Mouse (Mus musculus) thymus, adult 2 months (tissue): ENCODE measurements around the gene Map2.

Experiments used
- CTCF ChIP-seq: fragments of 200-500 bp; IDR thresholded peaks from 2 replicates; pipeline ENCODE4 v1.5.1; 2012; ENCODE audit warnings: mild to moderate bottlenecking, control low read depth, low read length, moderate library complexity, borderline replicate concordance; ENCODE audit not compliant: control insufficient read depth, poor library complexity, insufficient read depth; ENCODE audit errors: extremely low read depth
- POLR2A ChIP-seq: fragments of 200-500 bp; IDR thresholded peaks from 2 replicates; pipeline ENCODE4 v1.6.1; 2012; ENCODE audit warnings: mild to moderate bottlenecking, low read length, control low read depth, moderate library complexity; ENCODE audit not compliant: control insufficient read depth, poor library complexity, insufficient read depth; ENCODE audit errors: extremely low read depth

DNA sequence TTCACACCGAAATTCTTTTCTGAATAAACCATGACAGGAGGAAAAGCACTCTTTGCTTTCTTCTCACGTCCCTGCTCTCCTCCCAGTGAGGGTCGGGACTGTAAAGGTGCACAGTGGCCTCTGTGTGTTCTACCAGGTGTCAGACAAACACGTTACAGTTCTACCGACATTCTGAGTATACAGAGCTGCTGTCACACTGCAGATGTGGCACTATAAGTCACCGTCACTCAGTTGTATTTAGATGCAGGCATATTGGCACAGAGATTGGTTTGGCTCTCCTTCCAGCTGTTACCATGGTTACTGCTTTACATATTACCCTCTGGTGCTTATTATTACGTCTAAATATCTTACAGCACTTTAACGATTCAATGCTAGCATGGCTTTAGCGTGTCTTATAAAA is 188.2 kb downstream of the Map2 start:
- TF ChIP-seq POLR2A = no peak
- TF ChIP-seq CTCF = no peak
